Mouse (Mus musculus) kidney, postnatal 10 days (tissue): ENCODE results near the gene Gdpd4.

Experiments used
- DNase-seq: peaks from one replicate; pipeline ENCODE4 v3.0.0; 2021; ENCODE audit warnings: mixed read lengths

Gene Gdpd4

DNA sequence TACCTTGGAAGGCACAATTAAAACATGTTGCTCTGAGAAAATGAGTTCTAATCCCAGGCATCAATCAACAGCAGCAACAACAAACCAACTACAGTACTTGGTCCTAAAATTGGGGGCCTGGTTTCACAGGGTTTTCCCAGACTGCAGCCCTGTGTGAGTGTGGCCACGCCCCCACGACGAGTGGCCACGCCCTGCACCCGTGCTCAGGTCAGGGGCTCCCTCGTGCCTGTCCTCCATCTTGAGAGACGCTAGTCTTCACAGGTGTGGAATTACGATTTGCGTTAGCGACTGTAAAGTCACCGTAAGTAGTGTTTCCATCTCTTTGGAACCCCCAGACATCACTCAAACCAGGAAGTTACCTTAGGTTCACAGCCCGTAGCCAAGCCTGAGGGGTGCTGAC is at the start of gene Gdpd4:
Gdpd4 (plus strand) TSS at position 214 of the 400 bp plus-strand sequence.
- DNase-seq = no peak

DNA sequence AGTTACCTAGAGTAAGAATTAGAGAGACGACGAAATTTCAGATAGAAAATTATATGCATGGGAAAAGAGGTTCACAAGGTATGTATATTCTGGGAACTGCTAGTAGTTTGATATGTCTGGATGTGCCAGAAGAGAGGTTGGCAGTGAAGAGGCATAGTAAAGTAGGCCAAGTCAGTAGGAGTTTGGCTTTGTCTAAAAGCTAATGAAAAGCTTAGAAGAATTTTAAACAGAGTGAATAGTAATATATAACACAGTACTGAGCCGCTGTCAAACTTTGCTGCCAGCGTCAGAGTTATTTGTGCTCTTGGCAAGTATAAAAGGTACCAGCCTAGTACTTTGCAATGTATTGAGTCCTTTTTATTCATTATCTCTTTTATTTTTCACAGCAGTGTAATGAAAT is 47.4 kb upstream of the Gdpd4 start:
- no peak for DNase-seq

DNA sequence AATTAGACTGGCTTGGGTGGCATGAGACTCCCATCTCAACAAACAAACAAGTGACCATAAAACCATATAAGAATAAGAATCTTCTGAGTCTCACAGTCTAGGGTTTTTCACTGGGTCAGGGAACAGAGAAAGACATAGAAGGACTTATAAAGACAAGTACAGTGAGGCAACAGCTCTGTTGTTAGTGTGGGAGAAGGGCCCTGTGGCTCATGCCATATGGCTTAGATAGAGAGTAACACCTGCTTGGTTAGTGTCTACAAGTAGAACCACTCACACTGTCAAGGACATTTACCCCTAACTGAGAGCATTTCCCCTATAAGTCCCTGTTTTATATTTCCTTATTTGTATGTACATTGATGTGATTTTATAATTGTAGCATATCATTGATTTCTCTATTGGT is 46.4 kb upstream of the Gdpd4 start:
- DNase-seq = no peak

DNA sequence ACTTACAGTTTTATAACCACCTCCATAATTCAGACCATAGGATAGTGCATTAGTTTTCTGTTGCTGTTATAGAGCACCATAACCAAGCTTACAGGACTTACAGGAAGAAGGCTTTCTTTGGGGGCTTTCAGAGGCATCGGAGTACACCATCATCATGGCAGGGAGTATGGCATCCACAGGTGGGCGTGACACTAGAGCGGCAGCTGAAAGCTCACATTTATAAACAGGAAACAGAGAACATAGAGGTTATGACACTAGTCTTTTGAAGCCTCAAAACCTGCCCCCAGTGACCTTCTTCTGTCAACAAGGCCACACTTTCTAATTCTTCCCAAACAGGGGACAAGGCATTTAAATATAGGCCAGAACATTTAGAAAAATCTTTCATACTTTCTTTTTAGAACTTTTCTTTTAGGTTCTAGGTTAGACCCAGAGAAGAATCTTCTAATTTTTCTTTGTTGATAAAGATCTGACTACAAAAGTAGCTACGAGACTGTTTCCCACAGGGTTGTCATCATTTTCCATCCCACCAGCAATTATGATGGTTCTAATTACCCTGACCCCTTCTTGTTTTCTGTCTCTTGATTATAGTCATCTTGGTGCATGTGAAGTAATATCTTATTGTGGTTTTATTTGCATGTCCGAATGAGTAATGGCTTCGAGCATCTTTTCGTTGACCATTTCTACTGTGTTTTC is 41.8 kb upstream of the Gdpd4 start:
- DNase-seq = no peak

- DNase-seq = no peak
Observed at GRCm38 (mm10) chr7:97911646-97912045, 8.1 kb upstream of the Gdpd4 start.

- DNase-seq = no peak
Observed at GRCm38 (mm10) chr7:97914833-97915516, 4.8 kb upstream of the Gdpd4 start.

DNA sequence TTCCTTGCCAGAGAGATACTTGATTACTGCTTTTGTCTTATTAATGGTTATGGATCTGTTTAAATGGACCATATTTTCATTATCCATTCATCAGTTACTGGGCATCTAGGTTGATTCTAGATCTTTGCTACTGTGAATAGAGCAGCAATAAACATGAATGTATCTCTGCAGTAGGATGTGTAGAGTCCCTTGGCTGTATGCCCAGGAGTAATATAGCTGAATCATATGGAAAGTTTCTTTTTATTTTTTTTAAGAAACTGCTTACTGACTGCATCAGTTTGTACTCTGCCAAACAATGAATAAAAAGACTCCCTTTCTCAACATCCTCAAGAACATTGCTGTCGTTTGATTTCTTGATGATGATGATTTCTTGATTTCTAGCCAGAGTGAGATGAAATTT is 6.1 kb downstream of the Gdpd4 start:
- no peak for DNase-seq

DNA sequence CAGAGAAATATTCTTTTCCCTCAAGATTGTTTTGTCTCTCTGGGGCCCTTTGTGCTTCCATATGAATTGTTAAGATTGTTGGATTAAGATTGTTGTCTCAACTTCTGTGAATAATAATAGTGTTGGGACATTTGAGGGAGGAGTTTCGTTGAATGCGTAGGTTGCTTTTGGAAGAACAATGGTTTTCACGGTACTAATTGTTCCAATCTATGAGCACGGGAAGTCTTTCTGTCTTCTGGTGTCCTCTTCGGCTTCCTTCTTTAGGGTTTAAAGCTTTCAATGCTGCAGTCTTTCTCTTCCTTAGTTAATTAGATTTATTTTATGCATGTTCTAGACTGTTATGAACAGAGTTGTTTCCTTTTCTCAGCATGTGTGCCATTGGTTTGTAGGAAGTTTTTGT is 7.2 kb downstream of the Gdpd4 start:
- no peak for DNase-seq

DNA sequence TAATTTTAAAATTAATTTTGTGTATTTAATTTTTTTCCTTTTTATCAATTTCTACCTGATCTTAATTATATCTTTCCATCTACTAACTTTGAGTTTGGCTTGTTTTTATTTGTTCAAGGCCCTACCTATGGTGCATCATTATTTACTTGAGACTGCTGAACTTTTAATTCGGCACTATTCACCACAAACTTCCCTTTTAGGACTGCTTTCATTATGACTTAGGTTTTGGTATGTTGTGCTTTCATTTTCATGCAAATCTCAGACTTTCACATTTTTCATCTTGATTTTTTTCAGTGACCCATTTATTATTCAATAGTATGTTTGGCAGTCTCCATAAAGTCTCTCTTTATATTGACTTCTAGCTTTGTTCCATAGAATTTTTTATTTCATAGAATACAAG is 24.7 kb downstream of the Gdpd4 start:
- DNase-seq = no peak

GRCm38 (mm10) chr7:97972486-97972885 is 52.7 kb downstream of the Gdpd4 start:
- no peak for DNase-seq

DNA sequence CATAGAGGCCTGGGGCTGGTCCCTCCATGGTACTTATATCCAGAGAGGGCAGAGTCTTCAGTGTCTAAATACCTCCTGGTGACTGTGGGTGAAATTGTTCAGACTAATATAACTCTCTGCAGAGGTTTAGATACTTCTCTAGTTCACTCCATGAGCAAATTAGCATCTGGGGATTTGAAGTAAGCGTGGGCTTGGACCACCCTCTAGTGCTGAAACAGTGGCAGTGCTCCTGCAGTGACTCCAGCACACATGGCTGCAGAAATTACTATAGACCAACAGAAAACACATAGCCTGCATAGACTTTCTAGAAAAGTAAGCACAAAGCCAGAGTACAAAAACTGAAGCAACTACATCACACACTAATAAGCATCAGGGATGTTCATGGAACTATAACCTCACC is 57.7 kb downstream of the Gdpd4 start:
- peak; percentile 71 for DNase-seq

DNA sequence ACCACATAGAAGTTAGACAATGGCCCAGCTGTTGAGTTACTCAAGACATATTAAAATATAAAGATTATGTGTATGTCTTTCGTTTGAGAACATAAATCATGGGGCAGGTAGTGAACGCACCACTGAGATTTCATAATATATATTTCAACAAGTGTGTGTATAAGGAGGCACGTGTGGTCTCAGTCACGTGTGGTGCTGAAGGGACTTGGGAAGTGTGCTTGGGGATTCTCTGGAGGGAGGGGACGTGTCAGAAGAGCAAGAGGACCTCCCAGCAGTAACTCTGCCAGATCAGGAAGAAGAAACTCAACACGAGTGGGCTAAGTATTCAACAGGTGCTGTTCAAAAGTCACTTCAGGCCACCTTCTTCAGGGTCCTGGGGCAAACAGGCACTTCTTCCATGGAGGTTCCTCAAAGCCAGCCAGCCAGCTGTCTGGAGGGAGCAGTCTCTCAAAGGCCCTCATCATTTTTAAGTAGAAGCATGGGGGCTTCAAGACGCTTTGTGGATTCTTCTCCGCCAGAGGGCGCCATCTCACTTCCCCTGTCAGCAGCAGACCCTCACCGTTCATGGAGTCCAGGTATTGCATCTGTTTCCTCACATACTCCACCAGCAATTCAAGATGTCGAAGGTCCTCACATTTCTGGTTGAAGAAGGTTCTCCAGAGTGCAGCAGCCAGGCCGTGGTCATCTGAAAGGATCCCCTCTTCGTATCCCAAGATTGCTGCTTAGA is 64.5 kb downstream of the Gdpd4 start:
- DNase-seq = peak; percentile 54

GRCm38 (mm10) chr7:98002617-98003016 is 82.9 kb downstream of the Gdpd4 start:
- no peak for DNase-seq

GRCm38 (mm10) chr7:98048101-98048824 is 128.5 kb downstream of the Gdpd4 start:
- no peak for DNase-seq

- DNase-seq = peak; percentile 75
Observed at GRCm38 (mm10) chr7:98051980-98052379, 132.2 kb downstream of the Gdpd4 start.

DNA sequence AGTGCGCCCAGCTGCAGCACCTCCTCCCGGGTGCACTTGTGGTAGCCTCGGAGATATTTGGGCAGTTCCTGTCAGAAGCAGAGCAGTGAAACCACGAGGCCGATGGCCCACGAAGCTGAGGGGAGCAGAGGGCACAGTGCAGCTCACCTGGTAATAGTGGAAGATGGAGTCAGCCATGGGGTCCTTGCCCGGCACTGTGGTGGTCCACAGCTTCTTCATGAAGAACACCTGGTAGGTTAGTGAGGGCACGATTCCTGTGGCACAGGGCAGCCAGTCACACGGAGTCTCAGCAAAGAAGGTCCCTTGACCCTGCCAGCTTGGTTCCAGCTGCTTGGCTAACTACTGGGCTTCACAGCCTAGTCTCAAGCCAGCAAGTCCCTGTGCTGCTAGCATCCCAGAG is 134.7 kb downstream of the Gdpd4 start:
- DNase-seq = no peak

DNA sequence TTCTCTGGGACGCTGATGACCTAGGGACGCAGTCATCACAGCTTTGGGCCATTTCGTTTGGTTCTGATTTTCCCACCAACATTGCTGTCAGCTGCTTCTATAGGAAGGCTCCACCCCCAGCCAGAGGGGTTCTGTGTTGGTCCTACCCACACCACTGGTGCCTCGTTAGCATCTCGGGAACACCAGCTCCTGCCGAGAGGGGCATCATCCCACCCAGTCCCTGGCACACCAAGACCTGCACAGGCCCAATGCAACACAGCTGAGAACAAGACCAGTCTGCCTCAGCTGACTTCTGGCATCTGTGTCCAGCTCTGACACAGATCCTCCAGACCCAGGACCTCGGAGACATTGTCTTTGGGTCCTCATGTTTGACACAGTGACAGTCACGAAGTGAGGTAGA is 135.2 kb downstream of the Gdpd4 start:
- DNase-seq = no peak

DNA sequence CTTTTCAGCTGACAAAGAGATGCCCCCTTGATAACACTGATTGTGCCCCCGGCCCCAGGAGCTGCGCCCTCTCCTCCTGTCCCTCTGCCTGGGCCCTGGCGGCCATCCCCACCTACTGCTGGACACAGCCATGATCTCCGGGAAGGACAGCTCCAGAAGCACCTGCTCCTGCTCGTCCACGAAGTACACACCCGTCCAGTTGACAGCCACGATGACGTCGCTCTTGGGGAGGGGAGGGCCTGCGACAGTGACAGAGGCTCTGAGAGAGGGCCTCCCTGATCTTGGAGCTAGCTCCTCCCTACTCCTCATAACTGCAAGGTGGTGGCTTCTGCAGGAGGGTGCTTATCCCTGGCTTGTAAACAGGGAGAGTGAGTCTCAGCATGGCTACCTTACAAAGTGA is 146.5 kb downstream of the Gdpd4 start:
- no peak for DNase-seq

- DNase-seq = peak; percentile 94
Observed at GRCm38 (mm10) chr7:98071620-98072019, 151.9 kb downstream of the Gdpd4 start.

DNA sequence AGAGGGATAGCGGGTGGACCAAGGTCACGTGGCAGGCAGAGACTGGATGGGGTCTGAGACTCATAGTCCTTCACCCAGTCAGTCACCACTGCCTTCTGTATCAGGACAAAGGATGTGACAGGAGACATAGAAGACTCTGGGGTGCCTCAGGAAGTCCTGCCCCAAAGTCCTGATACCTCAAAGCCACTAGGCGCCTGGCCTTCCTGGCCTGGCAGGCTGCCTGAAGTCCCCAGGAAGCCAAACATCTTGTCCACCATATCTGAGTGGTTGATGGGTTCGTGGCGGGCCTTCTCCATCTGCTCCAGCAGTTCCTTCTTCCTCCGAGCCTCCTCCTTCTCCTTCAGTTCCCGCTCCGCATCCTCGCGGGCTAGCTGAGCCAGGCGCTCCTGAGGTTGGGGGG is 157.7 kb downstream of the Gdpd4 start:
- no peak for DNase-seq

GRCm38 (mm10) chr7:98082376-98082775 is 162.6 kb downstream of the Gdpd4 start:
- DNase-seq = peak; percentile 49

DNA sequence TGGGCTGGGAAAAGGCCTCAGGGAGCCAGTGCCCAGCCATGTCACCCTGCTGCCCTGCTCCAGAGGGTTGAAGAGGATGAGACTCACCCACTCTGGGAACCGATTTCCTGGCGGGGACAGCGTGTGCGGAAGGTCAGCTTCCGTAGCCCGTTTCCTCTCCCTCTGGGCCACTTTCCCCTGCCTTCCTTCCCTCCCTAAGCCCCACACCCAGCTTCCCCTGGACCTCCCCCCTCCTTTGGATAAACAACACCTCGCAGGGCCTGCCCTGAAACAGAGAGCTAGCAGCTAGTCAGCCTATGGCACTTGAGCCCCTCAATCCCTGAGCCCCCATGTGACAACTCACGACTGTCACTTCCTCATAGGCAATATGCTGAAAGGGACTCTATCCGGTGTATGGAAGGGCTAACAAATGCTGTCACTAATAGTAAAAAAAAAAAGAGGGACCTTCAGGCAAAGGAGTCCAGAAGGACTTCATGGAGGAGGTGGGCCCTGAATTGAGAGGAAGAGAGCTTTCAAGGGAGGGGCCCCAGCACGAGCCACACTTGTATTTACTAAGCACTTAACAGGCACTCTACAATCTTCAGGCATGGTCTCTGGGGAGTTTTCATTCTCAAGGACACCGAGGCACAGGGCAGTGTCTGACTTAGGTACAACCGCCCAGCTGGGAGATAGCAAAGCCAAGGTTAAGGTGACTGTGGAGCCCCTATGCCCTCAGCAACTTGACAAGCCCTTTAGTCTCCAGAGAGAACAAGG is 165.0 kb downstream of the Gdpd4 start:
- DNase-seq = peak; percentile 41

DNA sequence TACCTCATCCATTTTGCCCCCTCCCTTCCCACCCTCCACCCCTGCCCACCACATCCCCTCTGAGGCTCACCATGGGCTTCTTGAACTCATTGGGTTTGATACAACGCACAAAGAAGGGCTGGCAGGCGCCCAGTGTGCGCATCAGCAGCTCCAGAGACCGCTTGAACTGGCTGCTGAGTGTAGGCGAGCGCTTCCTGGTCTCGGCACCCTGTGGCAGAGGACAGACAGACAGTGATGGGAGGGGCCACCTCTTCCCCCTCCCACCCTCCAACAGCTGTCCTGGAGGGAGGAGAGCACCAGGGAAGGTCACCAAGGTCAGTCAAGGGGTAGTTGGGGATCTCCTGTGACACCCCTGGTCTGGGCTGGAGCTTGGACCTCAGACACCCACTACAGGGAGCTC is 165.6 kb downstream of the Gdpd4 start:
- peak; percentile 36 for DNase-seq
